Mouse (Mus musculus) heart, embryonic 15.5 days (tissue): ENCODE results near the gene Gk5. TPM values are rescaled to one million over a fixed set of nuclear protein-coding genes. Genes with fewer than 3 reads are reported as not detected.

Experiments used
- ATAC-seq: fragments of 200-750 bp; cut with Nextera tagmentation; replicated peaks from 2 replicates; pipeline ENCODE4 v1.8.0; 2017; ENCODE audit warnings: low read depth, moderate TSS enrichment; ENCODE audit not compliant: insufficient number of reproducible peaks, insufficient read depth, low FRiP score
- H3K27ac ChIP-seq: fragments of 300-500 bp; sonication (generic); 2 replicates; pipeline ENCODE4 v1.5.1; 2015; ENCODE audit warnings: mild to moderate bottlenecking, inconsistent platforms
- H3K27me3 ChIP-seq: fragments of 300-500 bp; sonication (generic); 2 replicates; pipeline ENCODE4 v1.6.1; 2015; ENCODE audit warnings: inconsistent platforms
- H3K36me3 ChIP-seq: fragments of 300-500 bp; sonication (generic); 2 replicates; pipeline ENCODE4 v1.6.1; 2015; ENCODE audit warnings: mild to moderate bottlenecking, inconsistent platforms
- H3K4me1 ChIP-seq: fragments of 300-500 bp; sonication (generic); replicated peaks from 2 replicates; pipeline ENCODE4 v1.6.1; 2015; ENCODE audit warnings: inconsistent platforms
- H3K4me2 ChIP-seq: fragments of 300-500 bp; sonication (generic); 2 replicates; pipeline ENCODE4 v1.6.1; 2015; ENCODE audit warnings: inconsistent platforms, mild to moderate bottlenecking, moderate library complexity
- H3K4me3 ChIP-seq: fragments of 300-500 bp; sonication (generic); 2 replicates; pipeline ENCODE4 v1.5.1; 2015; ENCODE audit warnings: mild to moderate bottlenecking, inconsistent platforms
- H3K9ac ChIP-seq: fragments of 300-500 bp; sonication (generic); 2 replicates; pipeline ENCODE4 v1.6.1; 2015; ENCODE audit warnings: mild to moderate bottlenecking, inconsistent platforms
- H3K9me3 ChIP-seq: fragments of 300-500 bp; sonication (generic); replicated peaks from 2 replicates; pipeline ENCODE4 v1.6.1; 2016; ENCODE audit warnings: inconsistent platforms
- WGBS: fragments of 180-500 bp; shearing (Covaris S2); methylation state at CpG from one replicate; pipeline ENCODE4 v1.1.7; 2015; ENCODE audit warnings: mixed read lengths; 5-methylcytosine and 5-hydroxymethylcytosine counted together
- polyA plus RNA-seq: library from polyadenylated mRNA; unstranded; fragments of >200 nt; fragmentation: Nextera tagmentation; extraction: Ambion mirVana; gene quantifications from 2 replicates; pipeline ENCODE4 v1.2.1, GENCODE M21; 2015

Gk5 gene
- polyA plus RNA-seq, 1 experiment from 2014 or later, result 2.3 TPM

GRCm38 (mm10) chr9:96116801-96117200 lies 2.4 kb upstream of the Gk5 start:
- H3K4me1 ChIP-seq, result peaks cover 2% of the 10 kb centered on the region; the same call in 1 of the 2 replicates
- ATAC-seq, result no peak
- H3K9me3 ChIP-seq, result no peaks in the 10 kb centered on the region
- H3K9ac ChIP-seq, result no peak overlapping the region
- no peak overlapping the region for H3K4me2 ChIP-seq
- WGBS, result 83% methylated on average over 6 of the region's 6 CpGs
- H3K36me3 ChIP-seq, result no peaks in the 10 kb centered on the region
- H3K27ac ChIP-seq, result no peak overlapping the region
- H3K27me3 ChIP-seq, result no peaks in the 10 kb centered on the region; the same call in 1 of the 2 replicates
- H3K4me3 ChIP-seq, result no peak overlapping the region

DNA sequence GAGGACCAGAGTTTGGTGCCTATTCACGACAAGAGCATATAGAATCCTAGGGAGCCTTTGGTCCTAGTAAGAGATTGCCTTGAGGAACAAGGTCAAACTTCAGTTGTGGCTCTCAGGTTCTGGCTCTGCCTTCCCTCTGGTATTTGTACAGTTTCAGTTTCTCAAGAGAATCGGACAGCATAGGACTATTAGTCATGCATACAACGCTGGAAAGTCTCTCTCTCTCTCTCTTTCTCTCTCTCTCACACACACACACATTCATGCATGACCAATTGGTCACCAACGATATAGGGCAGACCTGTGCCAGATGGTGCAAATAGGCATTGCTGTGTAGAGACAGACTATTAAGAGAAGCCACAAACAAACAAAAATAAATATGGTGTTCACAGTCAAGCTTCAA lies 946 bp upstream of the Gk5 start:
- 83% methylated on average over 4 of the region's 4 CpGs for WGBS
- H3K4me2 ChIP-seq, result peak overlapping the region; percentile 95
- no peak for ATAC-seq
- no peak overlapping the region for H3K9ac ChIP-seq
- H3K4me3 ChIP-seq, result peak overlapping the region; percentile 82; the same call in 1 of the 2 replicates
- no peak overlapping the region for H3K27ac ChIP-seq
- peaks cover 2% of the 10 kb centered on the region; the same call in 1 of the 2 replicates for H3K4me1 ChIP-seq
- H3K9me3 ChIP-seq, result no peaks in the 10 kb centered on the region
- no peaks in the 10 kb centered on the region; the same call in 1 of the 2 replicates for H3K27me3 ChIP-seq
- H3K36me3 ChIP-seq, result no peaks in the 10 kb centered on the region

DNA sequence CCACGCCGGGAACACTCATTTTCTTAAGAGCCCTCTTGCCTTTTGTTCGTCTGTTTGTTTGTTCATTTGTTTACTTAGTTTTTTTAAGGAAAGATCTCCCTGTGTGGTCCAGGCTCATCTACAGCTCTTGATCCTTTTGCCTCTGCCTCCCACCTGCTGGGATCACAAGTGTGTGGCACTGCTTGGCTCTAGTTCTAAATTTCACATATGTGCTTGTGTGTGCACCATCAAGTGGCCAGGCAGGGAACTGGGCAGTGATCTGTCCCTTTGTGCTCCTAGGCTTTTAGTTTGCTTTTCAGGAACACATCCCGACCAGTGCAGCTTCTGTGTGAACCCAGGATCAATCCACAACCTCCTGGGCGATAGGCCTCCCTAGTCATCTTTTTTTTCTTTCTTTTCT lies 8.8 kb downstream of the Gk5 start:
- H3K27ac ChIP-seq, result no peak overlapping the region
- H3K4me2 ChIP-seq, result no peak overlapping the region
- H3K27me3 ChIP-seq, result no peaks in the 10 kb centered on the region
- H3K9me3 ChIP-seq, result no peaks in the 10 kb centered on the region
- H3K36me3 ChIP-seq, result no peaks in the 10 kb centered on the region
- 71% methylated on average over 5 of the region's 5 CpGs for WGBS
- no peak overlapping the region for H3K4me3 ChIP-seq
- no peaks in the 10 kb centered on the region for H3K4me1 ChIP-seq
- no peak overlapping the region for H3K9ac ChIP-seq
- no peak for ATAC-seq

DNA sequence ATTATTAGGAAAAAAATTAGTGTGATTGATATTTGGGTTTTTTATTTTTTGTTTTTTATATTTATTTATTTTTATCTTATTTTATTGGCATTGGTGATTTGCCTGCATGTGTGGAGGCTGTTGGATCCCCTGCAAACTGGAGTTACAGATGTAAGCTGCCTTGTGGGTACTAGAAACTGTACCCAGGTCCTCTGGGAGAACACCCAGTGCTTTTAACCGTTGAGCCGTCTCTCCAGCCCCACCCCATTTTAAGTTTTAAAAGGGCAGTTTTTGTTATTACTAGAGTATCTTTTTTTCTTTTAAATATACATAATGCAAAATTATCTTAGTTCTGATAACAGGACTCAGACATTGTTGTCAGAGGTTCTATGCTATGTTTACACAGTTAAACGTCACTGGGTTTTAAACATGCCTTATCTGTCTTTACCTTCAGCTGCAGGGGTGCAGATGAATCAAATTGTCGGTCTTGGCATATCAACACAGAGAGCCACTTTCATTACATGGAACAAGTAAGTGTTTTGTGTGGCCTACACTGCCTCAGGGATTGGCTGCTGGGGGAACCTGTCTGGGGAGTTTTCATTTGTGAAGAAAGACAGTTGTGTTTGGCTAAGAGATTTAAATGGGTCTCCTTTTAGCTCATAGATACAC lies 13.9 kb downstream of the Gk5 start:
- 48% methylated on average over 4 of the region's 4 CpGs for WGBS
- no peaks in the 10 kb centered on the region for H3K36me3 ChIP-seq
- no peaks in the 10 kb centered on the region for H3K4me1 ChIP-seq
- no peak overlapping the region for H3K9ac ChIP-seq
- no peaks in the 10 kb centered on the region for H3K27me3 ChIP-seq
- H3K4me2 ChIP-seq, result no peak overlapping the region
- H3K9me3 ChIP-seq, result no peaks in the 10 kb centered on the region
- H3K4me3 ChIP-seq, result no peak overlapping the region
- ATAC-seq, result no peak
- H3K27ac ChIP-seq, result no peak overlapping the region

DNA sequence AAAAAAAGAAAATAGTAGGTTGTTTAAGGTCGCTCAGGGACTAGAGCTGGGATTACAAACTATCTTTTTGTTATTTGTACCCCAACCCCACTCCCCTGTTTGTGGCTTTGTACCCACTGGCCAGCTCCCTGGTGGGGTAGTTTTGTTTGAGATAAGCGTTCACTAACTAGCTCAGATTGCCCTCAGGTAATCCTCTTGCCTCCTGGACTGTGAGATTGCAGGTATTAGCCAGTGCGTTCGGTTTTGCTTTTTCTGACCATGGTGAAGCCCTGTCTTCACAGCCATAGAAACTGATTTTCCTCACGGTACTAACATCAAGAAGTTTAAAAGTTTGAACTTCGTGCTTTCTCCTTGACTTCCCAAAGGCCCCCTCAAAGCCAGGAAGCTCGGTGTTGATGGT lies 15.3 kb downstream of the Gk5 start:
- WGBS, result 82% methylated on average over 7 of the region's 7 CpGs
- Histone ChIP-seq H3K4me2 (no peak overlapping the region), H3K9ac (no peak overlapping the region), H3K36me3 (no peaks in the 10 kb centered on the region), H3K4me1 (no peaks in the 10 kb centered on the region), H3K4me3 (no peak overlapping the region), H3K27ac (no peak overlapping the region), H3K9me3 (no peaks in the 10 kb centered on the region), H3K27me3 (no peaks in the 10 kb centered on the region)
- ATAC-seq, result no peak

- H3K27me3 ChIP-seq, result no peaks in the 10 kb centered on the region
- WGBS, result 44% methylated on average over 8 of the region's 8 CpGs
- H3K4me1 ChIP-seq, result no peaks in the 10 kb centered on the region
- H3K36me3 ChIP-seq, result no peaks in the 10 kb centered on the region
- H3K9me3 ChIP-seq, result no peaks in the 10 kb centered on the region
- ATAC-seq, result no peak
- H3K27ac ChIP-seq, result no peak overlapping the region
- H3K9ac ChIP-seq, result no peak overlapping the region
- no peak overlapping the region for H3K4me3 ChIP-seq
- no peak overlapping the region for H3K4me2 ChIP-seq
Observed at GRCm38 (mm10) chr9:96134916-96135315, 15.8 kb downstream of the Gk5 start.

DNA sequence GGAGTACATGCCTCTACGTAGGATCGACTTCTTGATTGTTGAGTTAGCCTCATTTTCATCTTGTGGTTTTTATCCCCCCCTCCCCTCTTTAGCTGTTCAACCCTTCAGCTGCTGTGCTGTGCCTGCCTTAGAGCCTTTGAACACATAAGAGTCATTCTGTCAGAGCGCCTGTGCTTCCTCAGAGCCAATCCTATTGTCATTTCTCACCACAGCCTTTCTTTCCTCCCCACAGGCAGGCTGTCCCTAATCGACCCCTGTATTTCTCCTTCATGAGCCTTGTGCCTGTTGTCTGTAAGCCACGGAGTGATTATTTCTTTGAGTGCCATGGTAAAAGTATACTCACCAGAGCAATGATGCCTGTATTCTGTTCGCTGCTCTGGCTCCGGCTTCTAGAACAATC lies 16.3 kb downstream of the Gk5 start:
- Histone ChIP-seq H3K4me1 (no peaks in the 10 kb centered on the region), H3K27me3 (no peaks in the 10 kb centered on the region), H3K4me3 (no peak overlapping the region), H3K27ac (no peak overlapping the region), H3K4me2 (no peak overlapping the region), H3K9me3 (no peaks in the 10 kb centered on the region), H3K36me3 (no peaks in the 10 kb centered on the region), H3K9ac (no peak overlapping the region)
- 57% methylated on average over 7 of the region's 7 CpGs for WGBS
- no peak for ATAC-seq

DNA sequence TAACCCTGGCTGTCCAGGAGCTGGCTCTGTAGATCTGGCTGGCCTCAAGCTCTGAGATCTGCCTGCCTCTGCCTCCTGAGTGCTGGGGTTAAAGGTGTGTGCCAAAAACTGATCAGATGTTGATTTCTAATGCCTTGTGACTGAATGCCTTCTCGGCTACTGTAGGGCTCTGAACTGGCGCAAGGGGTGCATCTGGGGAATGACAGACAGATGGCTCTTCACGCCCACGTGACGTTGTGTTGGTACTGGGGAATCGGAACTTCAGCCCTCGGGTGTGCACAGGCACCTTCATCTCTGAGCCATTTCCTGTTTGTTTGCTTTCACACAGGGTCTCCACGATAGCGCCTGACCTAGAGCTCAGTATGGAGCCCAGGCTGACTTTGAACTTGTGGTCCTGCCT lies 19.8 kb downstream of the Gk5 start:
- Histone ChIP-seq H3K9me3 (no peaks in the 10 kb centered on the region), H3K9ac (no peak overlapping the region), H3K4me2 (no peak overlapping the region), H3K36me3 (no peaks in the 10 kb centered on the region), H3K27me3 (no peaks in the 10 kb centered on the region), H3K4me1 (no peaks in the 10 kb centered on the region), H3K27ac (no peak overlapping the region), H3K4me3 (no peak overlapping the region)
- 91% methylated on average over 9 of the region's 9 CpGs for WGBS
- no peak for ATAC-seq

- Histone ChIP-seq H3K4me1 (no peaks in the 10 kb centered on the region), H3K9me3 (no peaks in the 10 kb centered on the region), H3K27ac (no peak overlapping the region), H3K9ac (no peak overlapping the region), H3K27me3 (no peaks in the 10 kb centered on the region), H3K4me3 (no peak overlapping the region), H3K36me3 (no peaks in the 10 kb centered on the region), H3K4me2 (no peak overlapping the region)
- WGBS, result 45% methylated on average over 5 of the region's 5 CpGs
- ATAC-seq, result no peak
Observed at GRCm38 (mm10) chr9:96139876-96140275, 20.7 kb downstream of the Gk5 start.

DNA sequence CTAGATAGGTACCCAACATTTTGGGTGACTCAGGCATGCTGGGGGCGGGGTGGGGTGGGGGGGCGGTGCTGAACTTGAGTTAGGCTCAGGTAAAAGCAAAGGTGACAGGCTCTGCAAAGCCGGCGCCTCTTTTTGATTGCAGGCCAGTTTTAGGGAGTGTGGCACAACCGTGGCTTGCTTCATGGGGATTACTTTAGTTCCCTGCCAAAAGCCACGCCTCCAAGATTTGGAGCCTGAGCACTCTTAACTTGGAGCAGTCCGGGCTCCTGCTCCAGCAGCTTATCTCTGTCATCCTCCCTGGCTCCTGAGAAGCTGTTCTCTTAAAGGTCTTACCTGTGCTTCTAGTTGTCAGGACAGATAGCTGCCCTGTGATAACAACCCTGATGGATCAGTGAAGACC lies 21.8 kb downstream of the Gk5 start:
- Histone ChIP-seq H3K9me3 (no peaks in the 10 kb centered on the region), H3K27me3 (no peaks in the 10 kb centered on the region), H3K4me3 (no peak overlapping the region), H3K27ac (no peak overlapping the region), H3K4me1 (no peaks in the 10 kb centered on the region), H3K4me2 (no peak overlapping the region), H3K36me3 (no peaks in the 10 kb centered on the region), H3K9ac (no peak overlapping the region)
- 68% methylated on average over 7 of the region's 7 CpGs for WGBS
- ATAC-seq, result no peak

DNA sequence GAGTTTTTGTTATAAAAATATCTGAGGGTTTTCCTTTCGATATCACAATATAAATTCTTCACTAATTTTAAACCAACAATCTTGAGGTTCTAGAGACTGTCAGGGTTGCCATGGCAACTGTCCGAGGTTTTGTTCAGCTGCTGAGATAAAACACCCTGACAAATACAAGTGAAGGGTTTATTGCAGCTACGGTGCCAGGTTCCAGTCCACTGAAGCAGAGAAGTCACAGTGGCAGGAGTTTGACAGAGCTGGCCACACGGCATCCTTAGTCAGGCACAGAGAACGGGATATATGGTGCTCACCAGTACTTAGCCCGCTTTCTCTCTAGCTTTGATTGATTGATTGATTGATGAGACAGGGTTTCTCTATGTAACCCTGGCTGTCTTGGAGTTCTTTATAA lies 23.3 kb downstream of the Gk5 start:
- 75% methylated on average over 6 of the region's 6 CpGs for WGBS

DNA sequence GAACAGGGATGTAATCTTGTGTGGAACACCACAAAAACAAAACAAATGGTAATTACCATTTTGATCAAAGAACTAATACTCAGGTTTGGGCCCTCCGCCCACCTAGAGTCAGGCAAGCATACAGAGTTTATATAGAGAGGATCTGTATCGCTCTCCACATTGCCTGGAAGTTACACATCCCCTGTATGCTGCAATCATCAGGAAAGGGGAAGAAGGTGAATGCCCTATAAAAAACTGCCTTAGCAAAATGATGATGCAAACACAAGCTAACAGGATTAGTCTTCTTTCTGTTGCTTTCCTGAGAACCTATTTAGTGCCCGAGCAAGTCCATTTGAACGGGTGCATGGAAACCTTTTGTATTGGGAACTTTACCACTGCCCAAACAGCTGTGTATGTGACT lies 24.5 kb downstream of the Gk5 start:
- no peak overlapping the region for H3K27ac ChIP-seq
- H3K9ac ChIP-seq, result no peak overlapping the region
- H3K27me3 ChIP-seq, result no peaks in the 10 kb centered on the region
- H3K9me3 ChIP-seq, result no peaks in the 10 kb centered on the region
- WGBS, result 95% methylated on average over 4 of the region's 4 CpGs
- no peak for ATAC-seq
- no peak overlapping the region for H3K4me2 ChIP-seq
- peaks cover 4% of the 10 kb centered on the region; the same call in 1 of the 2 replicates for H3K36me3 ChIP-seq
- H3K4me1 ChIP-seq, result no peaks in the 10 kb centered on the region
- no peak overlapping the region for H3K4me3 ChIP-seq

More for the DNA sequence above, 23.3 kb downstream of the Gk5 start:
- Histone ChIP-seq H3K9me3 (no peaks in the 10 kb centered on the region), H3K4me2 (no peak overlapping the region), H3K27ac (no peak overlapping the region), H3K9ac (no peak overlapping the region), H3K27me3 (no peaks in the 10 kb centered on the region), H3K4me3 (no peak overlapping the region), H3K36me3 (peaks cover 2% of the 10 kb centered on the region; the same call in 1 of the 2 replicates), H3K4me1 (no peaks in the 10 kb centered on the region)
- no peak for ATAC-seq
